Mouse (Mus musculus): Measurements from ENCODE around the gene Pygm.

Gene Pygm

GRCm38 (mm10) chr19:6426703-6427500 lies 42.7 kb downstream of the Pygm start:
- in situ Hi-C loops (cut with MboI; ENCODE audit: low sequenced_read_pairs): no loop called here

DNA sequence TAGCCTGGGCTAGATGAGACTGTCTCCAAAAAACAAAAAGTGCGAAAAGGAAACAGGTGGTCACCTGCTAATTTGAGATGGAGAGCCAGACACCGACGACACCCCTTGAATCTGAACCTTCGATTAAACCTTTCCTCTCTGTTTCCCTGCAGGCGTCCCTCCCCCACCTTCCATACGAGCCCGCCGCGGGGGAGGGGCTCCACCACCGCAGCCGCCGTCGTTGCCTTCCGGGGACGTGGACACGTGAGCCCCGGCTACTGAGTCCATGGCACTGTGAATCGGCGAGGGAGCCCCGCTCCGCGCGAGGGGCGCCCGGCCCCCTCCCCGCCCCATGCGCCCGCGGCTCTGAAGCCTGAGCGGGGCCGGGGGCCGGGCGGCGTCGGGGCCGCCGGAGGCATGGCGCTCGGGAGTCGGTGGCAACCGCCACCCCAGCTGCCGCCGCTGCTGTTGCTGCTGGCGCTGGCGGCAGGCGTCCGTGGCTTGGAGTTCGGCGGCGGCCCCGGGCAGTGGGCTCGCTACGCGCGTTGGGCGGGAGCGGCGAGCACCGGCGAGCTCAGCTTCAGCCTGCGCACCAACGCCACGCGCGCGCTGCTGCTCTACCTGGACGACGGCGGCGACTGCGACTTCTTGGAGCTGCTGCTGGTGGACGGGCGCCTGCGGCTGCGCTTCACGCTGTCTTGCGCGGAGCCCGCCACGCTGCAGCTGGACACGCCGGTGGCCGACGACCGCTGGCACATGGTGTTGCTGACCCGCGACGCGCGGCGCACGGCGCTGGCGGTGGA lies 43.6 kb downstream of the Pygm start:
- in situ Hi-C loops (cut with MboI; ENCODE audit: low sequenced_read_pairs): no loop called here

DNA sequence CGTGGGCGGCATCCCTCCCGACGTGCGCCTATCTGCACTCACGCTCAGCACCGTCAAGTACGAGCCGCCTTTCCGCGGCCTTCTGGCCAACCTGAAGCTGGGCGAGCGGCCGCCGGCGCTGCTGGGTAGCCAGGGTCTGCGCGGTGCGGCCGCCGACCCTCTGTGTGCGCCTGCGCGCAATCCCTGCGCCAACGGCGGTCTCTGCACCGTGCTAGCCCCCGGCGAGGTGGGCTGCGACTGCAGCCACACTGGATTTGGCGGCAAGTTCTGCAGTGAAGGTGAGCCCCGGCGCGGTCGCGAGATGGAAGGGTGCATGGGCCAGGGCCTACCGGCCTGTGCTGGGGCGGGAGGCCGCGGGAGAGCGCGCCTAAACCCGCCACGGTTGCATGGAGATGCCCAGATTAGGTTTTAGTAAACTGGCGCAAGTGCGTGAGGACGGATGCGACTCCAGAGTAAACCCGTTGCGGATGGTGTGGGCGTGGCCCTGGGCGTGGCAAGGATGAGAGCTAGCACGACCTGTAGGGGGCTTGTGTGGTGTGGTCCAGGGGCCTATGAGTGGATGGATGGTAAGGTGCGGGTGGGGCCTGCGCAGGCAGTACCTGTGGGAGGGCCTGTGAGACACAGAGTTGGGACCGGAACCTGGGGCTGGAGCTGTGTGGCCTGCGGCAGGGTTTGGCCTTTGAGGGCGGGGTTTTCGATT lies 44.5 kb downstream of the Pygm start:
- in situ Hi-C loops (cut with MboI; ENCODE audit: low sequenced_read_pairs): no loop called here

DNA sequence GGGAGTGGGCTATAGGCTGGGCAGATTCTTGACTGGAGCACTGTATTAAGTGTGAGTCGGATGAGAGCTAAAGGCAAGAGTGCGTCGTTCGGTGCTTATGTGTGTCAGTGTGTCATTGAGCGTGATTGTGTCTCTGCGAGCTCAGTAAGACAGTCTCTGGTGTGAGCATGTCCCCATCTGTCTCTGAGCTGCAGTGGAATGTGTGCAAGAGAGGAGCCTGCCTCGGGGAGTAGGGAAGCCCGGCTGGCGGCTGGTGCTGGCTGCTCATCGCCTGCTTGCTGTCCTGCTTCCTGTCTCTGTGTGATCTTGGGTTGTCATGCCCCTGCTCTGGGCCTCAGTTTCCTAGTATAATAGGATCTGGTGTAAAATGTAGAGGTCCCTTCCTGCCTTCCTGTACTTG lies 58.8 kb downstream of the Pygm start:
- in situ Hi-C loops (cut with MboI; ENCODE audit: low sequenced_read_pairs): no loop called here

DNA sequence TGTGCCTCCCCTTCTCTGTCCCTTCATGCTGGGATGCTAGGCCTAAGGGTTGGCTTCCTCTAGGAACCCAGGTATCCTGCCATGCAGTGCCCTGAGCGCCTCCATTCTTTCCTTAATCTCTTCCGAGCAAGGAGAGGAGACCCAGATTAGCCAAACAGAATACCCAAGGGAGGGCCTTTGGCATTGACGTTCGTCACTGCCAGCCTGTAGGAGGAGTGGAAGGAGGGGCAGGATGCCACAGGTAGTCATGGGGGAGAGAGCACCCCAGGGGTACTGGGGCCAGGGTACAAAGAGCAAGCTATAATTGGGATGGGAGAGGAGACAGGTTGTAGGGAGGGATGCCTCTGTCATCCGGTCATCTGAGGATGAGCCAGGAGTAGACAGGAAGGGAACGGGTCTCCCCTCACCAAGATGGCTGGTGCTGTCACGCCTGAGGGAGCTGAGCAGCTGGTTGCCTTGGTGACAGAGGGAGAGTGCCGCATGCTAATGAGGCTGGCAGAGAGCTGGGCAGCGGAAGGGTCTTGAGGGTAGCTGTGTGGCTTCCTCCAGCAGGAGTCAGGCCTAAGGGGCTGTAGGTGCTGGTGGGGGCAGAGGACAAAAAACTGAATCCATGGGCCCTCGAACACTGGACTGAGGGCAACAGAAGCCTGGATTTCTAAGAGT lies 61.7 kb downstream of the Pygm start:
- in situ Hi-C loops (cut with MboI; ENCODE audit: low sequenced_read_pairs): no loop called here

DNA sequence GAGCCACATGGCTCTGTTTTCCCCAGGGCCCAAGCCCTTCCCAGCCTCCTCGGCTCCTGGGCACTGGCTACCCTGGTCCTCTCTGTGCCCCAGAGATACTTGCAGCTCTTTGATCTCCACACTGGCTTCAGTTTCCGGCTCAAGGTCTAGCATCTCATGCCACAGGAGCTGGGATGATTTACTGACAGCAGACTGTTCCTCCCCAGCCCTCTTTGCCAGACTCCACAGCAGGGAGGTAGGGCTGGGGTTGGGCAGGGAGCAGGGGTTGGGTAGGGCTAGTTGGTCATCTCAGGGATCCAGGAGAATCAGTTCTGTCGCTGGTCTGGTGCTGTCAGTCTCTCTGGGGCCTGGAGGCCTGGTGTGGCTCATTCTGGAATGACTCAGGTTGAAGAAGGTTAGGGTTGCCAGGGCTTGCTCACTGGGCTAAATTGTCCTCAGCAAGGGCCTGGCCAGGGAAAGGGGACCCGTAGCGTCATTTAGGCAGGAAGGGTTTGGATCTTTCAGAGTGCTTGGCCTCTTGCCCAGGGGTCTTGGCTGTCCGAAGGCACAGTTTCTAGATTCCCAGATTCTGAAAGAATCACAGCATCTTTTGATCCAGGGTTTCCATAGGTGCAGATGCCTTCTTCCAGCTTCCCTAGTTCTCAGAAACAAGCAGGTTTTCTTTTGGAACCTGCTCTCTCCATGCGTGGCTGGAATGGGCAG lies 62.7 kb downstream of the Pygm start:
- in situ Hi-C loops (cut with MboI; ENCODE audit: low sequenced_read_pairs): no loop called here

All from CH12F3 (cell line).